Mouse (Mus musculus) heart, adult 2 months (tissue): ENCODE measurements around the gene D430042O09Rik.

Source experiments
- CTCF ChIP-seq: fragments of 200-600 bp; IDR thresholded peaks from 2 replicates; pipeline ENCODE4 v1.8.1; 2022; ENCODE audit warnings: antibody characterized with exemption, mild to moderate bottlenecking, moderate library complexity
- EP300 ChIP-seq: fragments of 200-500 bp; IDR thresholded peaks from 2 replicates; pipeline ENCODE4 v1.6.1; 2011; ENCODE audit warnings: low read depth, low read length, control low read depth; ENCODE audit not compliant: insufficient read depth
- POLR2A ChIP-seq: fragments of 200-500 bp; IDR thresholded peaks from 2 replicates; pipeline ENCODE4 v1.6.1; 2011; ENCODE audit warnings: mild to moderate bottlenecking, low read depth, low read length, control low read depth; ENCODE audit not compliant: insufficient read depth

DNA sequence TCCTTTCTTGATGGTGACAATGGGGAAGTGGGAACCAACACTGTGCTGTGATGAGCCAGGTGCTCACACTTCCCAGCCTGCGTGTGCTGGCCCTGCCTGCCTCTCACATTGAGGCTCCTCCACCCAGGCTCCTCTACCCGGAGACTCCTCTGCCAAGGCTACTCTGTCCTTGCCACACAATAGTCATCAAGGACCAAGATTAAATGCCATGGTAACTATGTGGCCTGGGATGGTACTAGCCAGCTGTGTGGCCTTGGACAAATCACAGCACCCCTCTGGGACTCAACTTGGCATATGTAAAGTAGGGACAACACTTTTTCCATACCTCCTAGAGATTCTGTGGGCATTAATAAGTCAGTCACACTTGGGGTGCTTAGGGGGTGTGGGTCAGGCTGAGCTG is 192.2 kb downstream of the D430042O09Rik start:
- TF ChIP-seq POLR2A (no peak), CTCF (no peak), EP300 (no peak)
